Mouse (Mus musculus) stomach, postnatal 0 days (tissue): ENCODE measurements around the gene Bmpr2.

ENCODE experiments used
- CTCF ChIP-seq: IDR thresholded peaks from 2 replicates; pipeline ENCODE4 v1.5.1; 2016; ENCODE audit warnings: antibody characterized with exemption, low read depth, mild to moderate bottlenecking, moderate library complexity
- EP300 ChIP-seq: optimal IDR thresholded peaks from 2 replicates; pipeline ENCODE3; 2016; ENCODE audit warnings: antibody characterized with exemption

GRCm38 (mm10) chr1:59892777-59893176 is 129.6 kb downstream of the Bmpr2 start:
- TF ChIP-seq CTCF (peak; percentile 39), EP300 (no peak)
